Mouse (Mus musculus): ENCODE data around the gene Slc39a5. TPM values are rescaled to one million over a fixed set of nuclear protein-coding genes. Genes with fewer than 3 reads are reported as not detected.

The Slc39a5 gene
- polyA plus RNA-seq (2016; fragmentation: Nextera tagmentation; extraction: Ambion mirVana), result 0.33 TPM in 1 of 2 replicates, not detected in the other

DNA sequence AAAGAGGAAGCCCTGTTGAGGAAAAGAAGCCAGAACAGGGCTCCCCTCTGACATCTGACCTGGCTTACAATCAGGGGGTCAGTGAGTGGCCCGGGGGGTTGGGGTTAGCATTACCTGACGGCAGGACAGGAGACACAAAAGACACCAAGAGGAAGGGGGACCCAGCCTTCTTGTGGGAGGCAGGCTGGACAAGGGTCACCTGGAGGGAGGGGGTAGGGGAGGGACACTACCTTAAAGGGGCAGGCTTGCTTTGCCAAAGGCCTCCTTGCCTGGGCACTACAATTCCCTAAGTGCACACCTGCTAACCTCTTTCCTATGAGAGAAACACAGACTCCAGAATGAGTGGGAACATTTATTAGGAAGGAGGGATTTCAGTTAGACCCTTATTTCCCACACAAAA lies at the start of gene Slc39a5:
TSS of gene Slc39a5 (minus strand) at position 174 of the 400 bp plus-strand sequence.
- WGBS, result 6% methylated on average over 2 of the region's 2 CpGs
- no peaks in the 10 kb centered on the region for H3K9me3 ChIP-seq
- H3K4me1 ChIP-seq, result 0 out of 2 replicates have a peak, but pooled peaks cover 5% of the 10 kb centered on the region
- H3K36me3 ChIP-seq, result peaks cover 17% of the 10 kb centered on the region
- no peak within 1 kb of the TSS for H3K4me3 ChIP-seq
- H3K4me2 ChIP-seq (replicated peaks), result no peak within 1 kb of the TSS
- no peak within 1 kb of the TSS for H3K9ac ChIP-seq
- H3K27me3 ChIP-seq, result 0 out of 2 replicates have a peak, but pooled peaks cover 2% of the 10 kb centered on the region
- no peak within 1 kb of the TSS for H3K27ac ChIP-seq
- no peak for ATAC-seq (ENCODE audit: insufficient number of reproducible peaks, insufficient read depth, low FRiP score, low TSS enrichment)

GRCm38 (mm10) chr10:128445407-128445806 lies 44.4 kb upstream of the Slc39a5 start:
- H3K36me3 ChIP-seq, result peaks cover 15% of the 10 kb centered on the region
- no peaks in the 10 kb centered on the region for H3K27me3 ChIP-seq
- no peak for ATAC-seq (ENCODE audit: insufficient number of reproducible peaks, insufficient read depth, low FRiP score, low TSS enrichment)
- no peaks in the 10 kb centered on the region for H3K4me1 ChIP-seq
- 84% methylated on average over 4 of the region's 4 CpGs for WGBS
- no peak overlapping the region for H3K9ac ChIP-seq
- H3K9me3 ChIP-seq, result no peaks in the 10 kb centered on the region
- no peak overlapping the region for H3K4me3 ChIP-seq
- no peak overlapping the region for H3K4me2 ChIP-seq (replicated peaks)
- no peak overlapping the region for H3K27ac ChIP-seq

DNA sequence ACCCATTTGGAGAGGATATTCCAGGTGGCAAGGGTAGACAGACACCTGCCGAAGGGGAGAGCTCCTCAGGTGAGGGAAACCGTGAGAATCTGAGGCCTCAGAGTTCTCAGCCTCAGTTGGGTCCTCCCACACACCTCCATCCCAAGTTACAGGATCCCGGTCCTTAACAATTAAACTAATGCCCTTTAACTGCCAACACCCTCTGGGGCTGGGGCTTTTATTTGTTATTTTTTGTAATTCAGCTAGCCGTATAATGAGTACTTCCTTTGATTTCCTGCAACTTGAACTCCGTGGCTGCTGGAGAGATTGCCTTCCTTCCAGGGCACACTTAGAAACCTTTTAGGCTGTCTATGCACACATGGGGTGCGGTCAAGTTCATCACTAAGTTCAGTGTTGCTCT lies 43.3 kb upstream of the Slc39a5 start:
- Histone ChIP-seq H3K9ac (no peak overlapping the region), H3K4me1 (no peaks in the 10 kb centered on the region), H3K27me3 (no peaks in the 10 kb centered on the region), H3K4me2 (replicated peaks) (no peak overlapping the region), H3K27ac (no peak overlapping the region), H3K4me3 (no peak overlapping the region), H3K36me3 (peaks cover 26% of the 10 kb centered on the region), H3K9me3 (no peaks in the 10 kb centered on the region)
- WGBS, result 63% methylated on average over 6 of the region's 6 CpGs
- ATAC-seq (ENCODE audit: insufficient number of reproducible peaks, insufficient read depth, low FRiP score, low TSS enrichment), result no peak

GRCm38 (mm10) chr10:128442718-128443117 lies 41.7 kb upstream of the Slc39a5 start:
- Histone ChIP-seq H3K27me3 (no peaks in the 10 kb centered on the region), H3K27ac (no peak overlapping the region), H3K36me3 (peaks cover 41% of the 10 kb centered on the region), H3K9ac (no peak overlapping the region), H3K4me1 (no peaks in the 10 kb centered on the region), H3K4me3 (no peak overlapping the region), H3K4me2 (replicated peaks) (no peak overlapping the region), H3K9me3 (no peaks in the 10 kb centered on the region)
- WGBS, result 92% methylated on average over 1 of the region's 1 CpGs
- ATAC-seq (ENCODE audit: insufficient number of reproducible peaks, insufficient read depth, low FRiP score, low TSS enrichment), result no peak

- no peak overlapping the region for H3K4me3 ChIP-seq
- no peaks in the 10 kb centered on the region for H3K9me3 ChIP-seq
- peaks cover 52% of the 10 kb centered on the region for H3K36me3 ChIP-seq
- H3K27ac ChIP-seq, result no peak overlapping the region
- WGBS, result 88% methylated on average over 10 of the region's 10 CpGs
- H3K9ac ChIP-seq, result no peak overlapping the region
- ATAC-seq (ENCODE audit: insufficient number of reproducible peaks, insufficient read depth, low FRiP score, low TSS enrichment), result no peak; the same call in 1 of the 2 replicates
- no peak overlapping the region for H3K4me2 ChIP-seq (replicated peaks)
- H3K27me3 ChIP-seq, result no peaks in the 10 kb centered on the region
- H3K4me1 ChIP-seq, result no peaks in the 10 kb centered on the region
Observed at GRCm38 (mm10) chr10:128441324-128442119, 40.5 kb upstream of the Slc39a5 start.

GRCm38 (mm10) chr10:128440407-128440806 lies 39.4 kb upstream of the Slc39a5 start:
- no peaks in the 10 kb centered on the region for H3K4me1 ChIP-seq
- H3K9me3 ChIP-seq, result no peaks in the 10 kb centered on the region
- no peak overlapping the region for H3K27ac ChIP-seq
- H3K27me3 ChIP-seq, result no peaks in the 10 kb centered on the region
- no peak overlapping the region for H3K4me3 ChIP-seq
- no peak overlapping the region for H3K4me2 ChIP-seq (replicated peaks)
- peaks cover 63% of the 10 kb centered on the region for H3K36me3 ChIP-seq
- H3K9ac ChIP-seq, result no peak overlapping the region
- no peak for ATAC-seq (ENCODE audit: insufficient number of reproducible peaks, insufficient read depth, low FRiP score, low TSS enrichment)
- WGBS, result 67% methylated on average over 10 of the region's 10 CpGs

- no peak overlapping the region for H3K4me2 ChIP-seq (replicated peaks)
- no peak for ATAC-seq (ENCODE audit: insufficient number of reproducible peaks, insufficient read depth, low FRiP score, low TSS enrichment)
- no peak overlapping the region for H3K27ac ChIP-seq
- WGBS, result 72% methylated on average over 10 of the region's 10 CpGs
- no peaks in the 10 kb centered on the region for H3K4me1 ChIP-seq
- no peak overlapping the region for H3K9ac ChIP-seq
- H3K9me3 ChIP-seq, result no peaks in the 10 kb centered on the region
- peaks cover 75% of the 10 kb centered on the region for H3K36me3 ChIP-seq
- no peaks in the 10 kb centered on the region for H3K27me3 ChIP-seq
- H3K4me3 ChIP-seq, result no peak overlapping the region
Observed at GRCm38 (mm10) chr10:128438675-128439279, 37.7 kb upstream of the Slc39a5 start.

GRCm38 (mm10) chr10:128436376-128436775 lies 35.3 kb upstream of the Slc39a5 start:
- no peak for ATAC-seq (ENCODE audit: insufficient number of reproducible peaks, insufficient read depth, low FRiP score, low TSS enrichment)
- Histone ChIP-seq H3K27ac (no peak overlapping the region), H3K4me2 (replicated peaks) (no peak overlapping the region), H3K36me3 (peaks cover 85% of the 10 kb centered on the region), H3K9me3 (no peaks in the 10 kb centered on the region), H3K4me3 (no peak overlapping the region), H3K9ac (no peak overlapping the region), H3K27me3 (no peaks in the 10 kb centered on the region), H3K4me1 (no peaks in the 10 kb centered on the region)
- WGBS, result 93% methylated on average over 8 of the region's 8 CpGs

DNA sequence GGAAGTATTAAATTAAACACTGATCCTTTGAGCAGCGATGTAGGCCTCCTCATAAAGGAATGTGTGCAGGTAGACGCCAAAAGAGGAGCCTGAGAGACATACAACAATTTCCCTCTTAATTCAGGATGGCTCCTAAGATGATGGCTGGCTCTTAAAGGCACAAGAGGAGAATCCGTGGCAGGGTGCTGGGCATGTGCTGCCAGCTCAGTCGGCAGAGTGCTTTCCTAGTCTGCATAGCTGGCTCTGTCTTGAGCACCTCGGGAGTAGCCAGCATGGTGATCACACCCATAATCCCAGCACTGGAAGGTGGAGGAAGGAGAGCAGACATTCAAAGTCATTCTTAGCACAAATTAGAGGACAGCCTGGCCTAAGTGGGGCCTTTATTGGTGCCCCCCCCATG lies 34.8 kb upstream of the Slc39a5 start:
- Histone ChIP-seq H3K4me3 (no peak overlapping the region), H3K27ac (no peak overlapping the region), H3K27me3 (no peaks in the 10 kb centered on the region), H3K4me1 (no peaks in the 10 kb centered on the region), H3K4me2 (replicated peaks) (no peak overlapping the region), H3K9me3 (no peaks in the 10 kb centered on the region), H3K36me3 (peaks cover 85% of the 10 kb centered on the region), H3K9ac (no peak overlapping the region)
- 90% methylated on average over 5 of the region's 5 CpGs for WGBS
- ATAC-seq (ENCODE audit: insufficient number of reproducible peaks, insufficient read depth, low FRiP score, low TSS enrichment), result no peak

DNA sequence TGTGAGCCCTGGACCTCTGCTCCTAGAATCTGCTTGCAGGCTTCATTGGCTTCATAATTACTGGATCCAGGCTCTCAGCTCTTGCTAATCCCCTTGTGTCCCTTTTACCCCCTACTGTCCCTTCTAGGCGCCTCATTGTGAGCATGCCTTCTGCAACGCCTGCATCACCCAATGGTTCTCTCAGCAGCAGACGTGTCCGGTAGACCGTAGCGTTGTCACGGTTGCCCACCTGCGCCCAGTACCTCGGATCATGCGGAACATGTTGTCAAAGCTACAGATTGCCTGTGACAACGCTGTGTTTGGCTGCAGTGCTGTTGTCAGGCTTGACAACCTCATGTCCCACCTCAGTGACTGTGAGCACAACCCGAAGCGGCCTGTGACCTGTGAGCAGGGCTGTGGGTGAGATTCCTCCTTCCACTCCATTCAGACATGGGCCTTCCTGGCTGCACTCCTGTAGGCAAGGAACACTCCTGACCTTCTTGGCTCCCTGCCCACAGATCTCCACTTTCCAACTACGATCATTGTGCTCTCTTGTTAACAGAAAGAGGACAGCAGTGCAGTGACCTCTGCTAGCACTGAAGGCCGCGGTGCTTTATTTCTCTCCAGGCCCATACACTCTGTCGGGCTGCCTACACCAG lies 34.3 kb upstream of the Slc39a5 start:
- WGBS, result 88% methylated on average over 17 of the region's 17 CpGs
- Histone ChIP-seq H3K4me1 (no peaks in the 10 kb centered on the region), H3K4me2 (replicated peaks) (no peak overlapping the region), H3K9ac (no peak overlapping the region), H3K27me3 (no peaks in the 10 kb centered on the region), H3K9me3 (no peaks in the 10 kb centered on the region), H3K4me3 (no peak overlapping the region), H3K27ac (no peak overlapping the region), H3K36me3 (peaks cover 85% of the 10 kb centered on the region)
- ATAC-seq (ENCODE audit: insufficient number of reproducible peaks, insufficient read depth, low FRiP score, low TSS enrichment), result no peak

DNA sequence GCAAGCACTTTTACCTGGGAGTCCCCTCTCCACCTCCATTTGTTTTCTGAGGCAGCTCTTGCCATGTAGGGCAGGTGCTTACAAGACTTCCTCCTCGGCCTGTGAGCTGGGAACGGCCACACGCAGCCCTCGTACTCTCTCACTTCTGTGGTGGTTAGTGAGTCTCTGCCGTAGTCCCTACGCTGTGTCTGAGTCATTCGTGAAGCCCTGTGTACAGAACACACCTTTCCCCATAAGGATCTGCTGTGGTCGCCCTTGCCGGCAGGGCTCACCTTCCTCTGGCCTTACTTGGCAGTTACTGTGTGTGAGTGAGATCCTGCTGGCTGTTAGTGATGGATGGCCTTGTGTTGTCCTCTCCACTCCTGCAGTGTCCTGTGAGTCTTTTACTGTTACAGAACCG lies 33.7 kb upstream of the Slc39a5 start:
- Histone ChIP-seq H3K9me3 (no peaks in the 10 kb centered on the region), H3K36me3 (peaks cover 84% of the 10 kb centered on the region), H3K4me2 (replicated peaks) (no peak overlapping the region), H3K4me3 (no peak overlapping the region), H3K27me3 (no peaks in the 10 kb centered on the region), H3K4me1 (no peaks in the 10 kb centered on the region), H3K27ac (no peak overlapping the region), H3K9ac (no peak overlapping the region)
- ATAC-seq (ENCODE audit: insufficient number of reproducible peaks, insufficient read depth, low FRiP score, low TSS enrichment), result no peak
- 89% methylated on average over 10 of the region's 10 CpGs for WGBS

DNA sequence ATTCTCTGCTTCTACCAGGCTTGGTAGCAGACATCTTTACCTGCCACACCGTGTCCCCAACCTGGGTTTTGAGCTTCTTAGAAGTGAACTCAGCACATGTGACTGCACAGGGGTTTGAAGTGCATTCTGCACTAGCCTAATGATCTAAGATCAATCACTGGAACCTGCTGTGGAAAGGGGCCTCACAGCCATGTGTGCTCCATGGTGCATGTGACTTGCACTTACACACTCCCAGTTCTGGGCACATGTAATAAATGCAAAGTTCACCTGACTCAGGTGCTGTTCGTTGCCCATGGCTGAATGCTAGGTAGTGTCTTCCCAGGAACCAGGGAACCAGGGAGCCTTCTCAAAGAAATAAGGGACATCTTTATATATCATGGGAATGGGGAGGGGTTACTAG lies 32.4 kb upstream of the Slc39a5 start:
- no peak overlapping the region for H3K4me2 ChIP-seq (replicated peaks)
- no peak overlapping the region for H3K27ac ChIP-seq
- peaks cover 84% of the 10 kb centered on the region for H3K36me3 ChIP-seq
- no peaks in the 10 kb centered on the region for H3K4me1 ChIP-seq
- H3K4me3 ChIP-seq, result no peak overlapping the region
- no peaks in the 10 kb centered on the region for H3K27me3 ChIP-seq
- no peaks in the 10 kb centered on the region for H3K9me3 ChIP-seq
- no peak overlapping the region for H3K9ac ChIP-seq
- ATAC-seq (ENCODE audit: insufficient number of reproducible peaks, insufficient read depth, low FRiP score, low TSS enrichment), result no peak
- 97% methylated on average over 2 of the region's 2 CpGs for WGBS

Data from embryonic facial prominence, embryonic 12.5 days (tissue).